Mouse (Mus musculus) G1E (cell line): ENCODE data around the gene Zfp710.

Experiments
- CTCF ChIP-seq: IDR thresholded peaks from 2 replicates; pipeline ENCODE4 v1.5.1; 2012; ENCODE audit warnings: low read depth, low read length, inconsistent platforms, mixed read lengths
- GATA1 ChIP-seq: IDR thresholded peaks from 2 replicates; pipeline ENCODE4 v1.6.1; 2012; ENCODE audit warnings: borderline replicate concordance, low read length, inconsistent platforms, mixed read lengths

GRCm38 (mm10) chr7:80011470-80011869, 13.1 kb upstream of the Zfp710 start:
- TF ChIP-seq GATA1 = no peak
- TF ChIP-seq CTCF = no peak
